Mouse (Mus musculus) erythroblast, embryonic 14.5 days (primary cell): Measurements from ENCODE around the gene Il17d. TPM values are rescaled to one million over a fixed set of nuclear protein-coding genes. Genes with fewer than 3 reads are reported as not detected.

ENCODE experiments used
- H3K27me3 ChIP-seq: 2 replicates; pipeline ENCODE4 v1.6.1; 2012; ENCODE audit warnings: inconsistent platforms; ENCODE audit not compliant: control insufficient read depth
- H3K36me3 ChIP-seq: 2 replicates; pipeline ENCODE4 v1.6.1; 2012; ENCODE audit warnings: mild to moderate bottlenecking, inconsistent platforms; ENCODE audit not compliant: control insufficient read depth
- H3K4me1 ChIP-seq: 2 replicates; pipeline ENCODE4 v1.6.1; 2012; ENCODE audit warnings: inconsistent platforms; ENCODE audit not compliant: control insufficient read depth
- H3K4me3 ChIP-seq: replicated peaks from 2 replicates; pipeline ENCODE3; 2012; ENCODE audit warnings: moderate library complexity, mild to moderate bottlenecking, inconsistent platforms
- H3K9me3 ChIP-seq: 2 replicates; pipeline ENCODE4 v1.6.1; 2012; ENCODE audit warnings: low read length, inconsistent platforms, mixed read lengths; ENCODE audit not compliant: control insufficient read depth
- GATA1 ChIP-seq: IDR thresholded peaks from 2 replicates; pipeline ENCODE4 v1.6.1; 2012; ENCODE audit warnings: low read length, inconsistent platforms, mixed read lengths
- TAL1 ChIP-seq: IDR thresholded peaks from 3 replicates; pipeline ENCODE4 v1.6.1; 2012; ENCODE audit warnings: low read length, inconsistent platforms, mixed read lengths
- polyA plus RNA-seq: library from polyadenylated mRNA; stranded (reverse); fragments of >175 nt; gene quantifications from 2 replicates; pipeline ENCODE4 v1.2.3, GENCODE M21; 2012

Il17d gene
- polyA plus RNA-seq, 1 experiment: not detected

DNA sequence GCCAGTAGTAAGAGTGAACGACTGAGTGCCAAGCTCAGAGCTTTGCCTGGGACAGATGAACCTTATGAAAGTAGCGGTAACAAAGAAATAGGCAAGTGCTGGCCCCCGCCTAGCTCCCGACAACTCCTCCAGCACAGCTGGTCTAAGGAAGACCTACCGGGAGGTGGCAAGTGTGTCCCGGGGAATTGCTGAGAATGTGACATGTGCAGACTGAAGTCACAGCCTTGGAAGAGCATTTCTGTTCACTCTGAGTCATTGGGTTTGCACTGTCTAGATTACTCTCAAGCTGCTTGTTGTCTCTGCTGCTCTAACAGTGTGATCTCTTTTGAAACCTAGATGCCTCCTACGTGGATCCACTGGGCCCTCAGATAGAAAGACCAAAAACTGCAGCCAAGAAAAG is 7.6 kb upstream of the Il17d start:
- H3K9me3 ChIP-seq: no peaks in the 10 kb centered on the region
- no peak overlapping the region for H3K4me3 ChIP-seq

DNA sequence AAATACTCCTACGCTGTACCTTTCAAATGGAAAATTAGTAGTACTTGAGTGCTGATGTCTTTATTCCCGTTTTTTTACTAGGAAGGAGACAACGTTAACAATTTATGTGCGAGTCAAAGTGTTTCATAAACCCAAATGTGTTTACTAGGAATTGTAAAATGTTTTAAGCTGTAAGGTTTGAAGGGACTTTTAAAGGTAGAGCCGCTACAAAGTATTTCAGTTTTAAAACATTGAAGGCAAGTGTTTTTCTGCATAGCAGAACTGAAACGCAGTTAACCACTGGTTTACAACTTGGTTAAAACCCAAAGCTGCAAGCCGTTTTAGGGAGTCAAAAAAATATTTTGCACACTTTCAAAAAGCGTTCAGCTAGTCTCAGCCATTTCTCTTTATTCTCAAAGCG is 815 bp upstream of the Il17d start:
- Histone ChIP-seq H3K9me3 (peaks cover 14% of the 10 kb centered on the region), H3K36me3 (no peaks in the 10 kb centered on the region), H3K4me3 (no peak overlapping the region), H3K27me3 (peaks cover 60% of the 10 kb centered on the region), H3K4me1 (peaks cover 15% of the 10 kb centered on the region)
- TF ChIP-seq GATA1 (no peak), TAL1 (no peak)

More for the DNA sequence above, 7.6 kb upstream of the Il17d start:
- H3K36me3 ChIP-seq: no peaks in the 10 kb centered on the region
- no peaks in the 10 kb centered on the region for H3K27me3 ChIP-seq
- no peaks in the 10 kb centered on the region for H3K4me1 ChIP-seq
- TF ChIP-seq GATA1 (no peak), TAL1 (no peak)

DNA sequence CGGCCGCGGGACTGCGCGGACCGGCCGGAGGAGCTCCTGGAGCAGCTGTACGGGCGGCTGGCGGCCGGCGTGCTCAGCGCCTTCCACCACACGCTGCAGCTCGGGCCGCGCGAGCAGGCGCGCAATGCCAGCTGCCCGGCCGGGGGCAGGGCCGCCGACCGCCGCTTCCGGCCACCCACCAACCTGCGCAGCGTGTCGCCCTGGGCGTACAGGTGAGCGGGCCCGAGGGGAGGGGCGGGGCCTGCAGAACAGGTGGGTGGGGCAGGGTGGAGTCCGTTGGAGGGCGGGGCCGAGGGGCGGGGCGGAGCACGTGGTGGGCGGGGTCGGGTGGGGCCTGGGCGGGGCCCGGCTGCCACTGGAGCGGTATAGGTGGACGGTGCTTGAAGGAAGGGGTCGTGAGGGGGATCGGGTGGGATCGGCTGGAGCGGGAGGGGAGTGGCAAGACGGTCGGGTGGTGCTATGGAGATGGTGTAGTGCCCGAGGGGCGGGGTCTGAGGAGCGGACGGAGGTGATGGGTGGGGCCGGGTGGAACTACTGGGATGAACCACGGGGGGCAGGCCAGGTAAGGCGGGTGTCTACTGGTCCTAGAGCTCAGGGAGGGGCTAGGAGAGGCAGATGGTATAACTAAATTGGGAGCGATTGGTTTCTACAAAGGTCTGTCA is 942 bp downstream of the Il17d start:
- Histone ChIP-seq H3K27me3 (peaks cover 65% of the 10 kb centered on the region), H3K4me1 (peaks cover 15% of the 10 kb centered on the region), H3K36me3 (no peaks in the 10 kb centered on the region), H3K4me3 (peak overlapping the region; percentile 58), H3K9me3 (peaks cover 14% of the 10 kb centered on the region)
- TF ChIP-seq TAL1: no peak
- no peak for TF ChIP-seq GATA1

DNA sequence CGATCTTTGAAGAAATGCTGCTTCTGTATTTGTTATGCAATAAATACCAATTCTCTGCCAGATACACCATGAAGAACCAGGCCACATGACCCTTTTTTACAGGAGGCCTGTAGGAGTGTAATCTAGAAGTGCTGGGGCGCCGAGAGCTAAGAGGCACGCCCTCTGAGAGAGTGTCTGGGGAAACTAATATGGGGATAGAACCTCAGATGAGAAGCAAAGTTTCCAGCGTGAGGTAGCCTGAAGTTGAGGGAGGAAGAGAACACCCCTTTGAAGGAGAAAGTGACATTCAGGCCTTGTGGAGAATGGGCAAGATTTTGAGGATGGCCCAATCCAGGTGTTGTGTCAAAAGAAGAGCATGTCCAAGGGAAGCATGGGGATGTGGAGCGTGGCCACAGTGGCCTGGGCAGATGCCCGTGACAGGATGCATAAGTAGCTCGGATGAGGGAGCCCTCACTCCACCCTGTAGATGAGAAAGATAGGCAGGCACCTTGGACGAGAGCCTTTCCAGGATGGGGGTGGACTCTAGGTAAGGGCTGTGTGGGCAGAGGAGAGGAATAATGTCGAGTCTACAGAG is 1.6 kb downstream of the Il17d start:
- H3K9me3 ChIP-seq: peaks cover 14% of the 10 kb centered on the region
- no peaks in the 10 kb centered on the region for H3K36me3 ChIP-seq
- H3K27me3 ChIP-seq: peaks cover 65% of the 10 kb centered on the region
- H3K4me3 ChIP-seq: no peak overlapping the region
- peaks cover 15% of the 10 kb centered on the region for H3K4me1 ChIP-seq
- TF ChIP-seq GATA1 (no peak), TAL1 (no peak)

DNA sequence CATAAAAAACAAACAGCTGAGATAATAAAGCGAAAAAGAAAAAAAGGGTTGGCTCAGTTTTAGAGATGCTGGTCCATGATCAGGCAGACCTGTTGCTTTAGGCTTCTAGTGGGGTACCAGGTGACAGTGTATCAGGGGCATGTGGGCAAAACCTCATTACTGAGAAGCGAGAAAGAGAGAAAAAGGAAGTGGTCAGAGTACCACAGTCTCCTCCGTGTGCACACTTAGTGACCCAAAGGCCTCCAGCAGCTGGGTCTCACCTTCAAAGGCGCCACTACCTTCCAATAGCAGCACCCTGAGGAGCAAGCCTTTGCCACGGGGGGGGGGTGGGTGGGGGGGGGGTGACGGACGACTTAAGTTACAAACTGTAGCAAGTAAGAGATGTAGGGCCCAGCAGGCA is 2.5 kb downstream of the Il17d start:
- Histone ChIP-seq H3K36me3 (no peaks in the 10 kb centered on the region), H3K4me3 (no peak overlapping the region), H3K9me3 (peaks cover 14% of the 10 kb centered on the region), H3K4me1 (peaks cover 15% of the 10 kb centered on the region), H3K27me3 (peaks cover 65% of the 10 kb centered on the region)
- no peak for TF ChIP-seq GATA1
- TF ChIP-seq TAL1: no peak

DNA sequence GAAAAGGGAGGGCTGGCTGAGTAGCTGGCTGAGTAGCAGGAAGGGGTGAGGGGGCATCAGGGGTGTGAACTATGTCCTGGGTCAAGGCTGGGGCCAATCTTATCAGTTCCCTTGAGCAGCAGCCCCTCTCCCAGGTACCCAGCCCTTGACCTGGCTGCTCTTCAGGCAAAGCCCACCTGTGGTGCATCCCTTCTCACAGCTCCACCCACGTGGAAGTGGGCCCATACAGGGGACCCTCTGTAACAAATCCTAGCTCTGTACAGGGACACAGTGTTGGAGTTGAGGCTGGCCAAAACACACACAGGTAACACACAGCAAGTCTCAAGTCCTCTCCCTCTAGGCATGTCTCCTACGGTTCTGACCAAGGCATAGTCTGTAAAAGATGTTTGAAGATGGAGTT is 3.0 kb downstream of the Il17d start:
- Histone ChIP-seq H3K9me3 (peaks cover 14% of the 10 kb centered on the region), H3K4me3 (no peak overlapping the region), H3K4me1 (peaks cover 15% of the 10 kb centered on the region), H3K36me3 (no peaks in the 10 kb centered on the region), H3K27me3 (peaks cover 60% of the 10 kb centered on the region)
- TF ChIP-seq TAL1: no peak
- TF ChIP-seq GATA1: no peak

DNA sequence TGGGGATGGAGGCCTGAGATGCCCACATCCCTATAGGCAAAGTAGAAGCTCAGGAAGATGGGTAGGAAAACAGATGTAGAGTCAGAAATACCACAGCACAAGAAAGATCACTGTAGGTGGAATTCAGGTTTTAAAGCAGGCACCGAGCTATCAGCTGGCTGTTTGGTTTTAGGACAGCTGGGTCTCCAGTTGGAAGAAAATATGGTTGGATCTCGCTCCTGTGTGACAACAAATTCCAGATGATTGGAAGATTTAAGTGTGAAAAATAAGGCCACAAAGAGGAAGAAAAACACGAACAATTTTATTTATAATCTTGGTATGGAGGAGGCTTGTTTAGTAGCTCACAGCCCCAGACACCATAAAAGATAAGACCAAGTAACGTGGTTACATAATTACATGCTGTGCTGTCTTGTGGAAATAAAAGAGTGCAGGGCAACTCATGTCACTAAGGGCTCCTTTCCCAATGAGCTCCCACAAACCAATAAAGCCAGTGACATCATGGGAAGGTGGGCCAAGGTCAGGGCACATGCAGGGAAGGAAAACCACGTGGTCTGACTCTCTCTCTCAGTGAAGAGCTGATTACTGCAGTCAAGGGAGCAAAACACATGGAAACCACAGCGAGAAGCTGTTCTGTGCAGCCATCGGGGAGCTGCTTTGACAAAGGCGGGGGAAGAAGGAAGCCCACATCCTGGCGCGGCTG is 4.7 kb downstream of the Il17d start:
- Histone ChIP-seq H3K36me3 (no peaks in the 10 kb centered on the region), H3K9me3 (peaks cover 11% of the 10 kb centered on the region), H3K27me3 (peaks cover 47% of the 10 kb centered on the region), H3K4me3 (no peak overlapping the region), H3K4me1 (peaks cover 15% of the 10 kb centered on the region)
- TF ChIP-seq TAL1 (no peak), GATA1 (no peak)

DNA sequence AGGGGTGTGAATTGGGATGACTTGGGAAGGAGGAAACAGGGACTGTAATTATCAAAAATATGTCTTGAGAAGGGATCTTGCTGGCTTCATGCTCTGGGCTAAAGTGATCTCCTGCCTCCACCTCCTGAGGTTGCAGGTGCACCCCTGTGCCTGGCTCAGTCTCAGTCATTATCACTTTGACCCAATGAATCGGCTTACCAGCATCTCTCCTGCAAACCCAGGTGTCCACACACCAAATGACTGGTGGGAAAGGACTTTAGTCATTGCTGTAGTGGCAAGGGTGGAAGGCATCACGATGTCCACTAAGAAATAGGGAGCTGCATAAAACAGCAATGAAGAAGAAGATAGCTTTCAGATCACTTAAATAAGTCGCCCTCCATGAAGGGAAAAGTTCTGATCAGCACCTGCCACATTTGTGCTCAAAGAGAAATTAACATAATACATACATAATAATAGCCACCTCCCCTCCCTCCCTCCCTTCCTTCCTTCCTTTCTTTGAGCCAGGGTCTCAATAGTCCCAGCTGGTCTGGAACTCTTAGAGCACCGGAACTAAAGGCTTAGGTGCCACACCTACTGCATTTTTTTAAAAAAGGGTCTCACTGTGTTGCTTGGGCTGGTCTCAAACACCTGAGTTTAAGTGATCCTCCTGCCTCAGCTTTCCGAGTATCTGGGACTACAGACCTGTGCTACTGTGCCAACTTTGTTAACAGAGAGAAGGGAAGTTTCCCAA is 5.4 kb downstream of the Il17d start:
- Histone ChIP-seq H3K4me1 (peaks cover 12% of the 10 kb centered on the region), H3K4me3 (no peak overlapping the region), H3K36me3 (no peaks in the 10 kb centered on the region), H3K27me3 (peaks cover 47% of the 10 kb centered on the region), H3K9me3 (peaks cover 8% of the 10 kb centered on the region)
- no peak for TF ChIP-seq TAL1
- no peak for TF ChIP-seq GATA1

DNA sequence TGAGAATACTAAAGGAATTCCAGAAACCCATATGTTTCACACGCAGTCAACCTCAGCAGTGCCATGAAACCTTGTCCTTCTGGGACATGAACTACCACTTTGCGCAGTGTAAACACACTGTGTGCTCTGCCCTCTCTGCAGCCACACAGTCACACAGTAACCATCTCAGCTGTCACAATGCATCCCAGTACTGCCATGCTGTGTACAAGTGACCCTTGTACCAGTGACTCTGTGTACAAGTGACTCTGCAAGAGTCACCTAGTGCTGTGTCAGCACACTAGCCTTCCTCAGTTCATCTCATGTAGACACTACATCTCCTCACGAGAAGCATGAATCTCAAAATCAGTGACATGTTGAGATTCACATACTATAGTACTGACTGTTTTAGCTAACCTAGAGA is 8.0 kb downstream of the Il17d start:
- TF ChIP-seq TAL1 (no peak), GATA1 (no peak)
- no peaks in the 10 kb centered on the region for H3K4me1 ChIP-seq
- no peak overlapping the region for H3K4me3 ChIP-seq
- no peaks in the 10 kb centered on the region for H3K36me3 ChIP-seq
- peaks cover 29% of the 10 kb centered on the region for H3K27me3 ChIP-seq
- H3K9me3 ChIP-seq: no peaks in the 10 kb centered on the region
